Mouse (Mus musculus) embryonic fibroblast, embryonic 13.5 days (primary cell): Measurements from ENCODE around the gene Ly6c1.
"Not testable (repeated sequence)": the region's sequence is repeated elsewhere in the genome, so short reads cannot be mapped to it uniquely, and the experiment has no call there.

ENCODE experiments used
- CTCF ChIP-seq: IDR thresholded peaks from 2 replicates; pipeline ENCODE4 v1.5.1; 2011; ENCODE audit warnings: mild to moderate bottlenecking, control low read depth, low read length, moderate library complexity, borderline replicate concordance; ENCODE audit not compliant: insufficient read depth
- POLR2A ChIP-seq: IDR thresholded peaks from 2 replicates; pipeline ENCODE4 v1.6.1; 2011; ENCODE audit warnings: low read depth, mild to moderate bottlenecking, control low read depth, low read length, moderate library complexity

DNA sequence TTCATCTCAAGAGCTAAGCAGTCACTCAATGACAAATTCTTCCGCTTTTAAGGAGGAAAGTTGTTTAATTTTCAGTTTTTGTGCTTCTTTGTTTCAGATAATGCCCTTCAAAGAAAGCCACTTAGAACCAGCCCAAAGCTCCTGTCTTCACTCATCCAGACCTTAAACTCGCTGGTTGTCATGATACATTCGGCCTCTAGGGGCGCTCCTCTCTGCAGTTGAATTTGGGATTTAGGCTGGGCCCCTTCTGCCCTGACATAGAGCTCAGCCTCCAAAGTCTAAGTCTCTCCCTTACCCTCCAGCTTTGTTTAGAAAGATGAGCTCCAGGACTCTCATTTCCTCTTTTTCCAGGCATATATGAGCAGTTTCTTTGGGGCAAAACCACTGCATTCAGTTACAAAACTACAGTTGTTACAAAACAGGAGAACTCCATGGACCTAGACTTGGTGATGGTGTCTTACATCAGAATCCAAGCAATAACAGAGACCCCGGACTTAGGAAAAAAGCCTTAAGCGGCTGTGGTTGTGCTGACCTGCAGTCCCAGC is 13.5 kb upstream of the Ly6c1 start:
- not testable (repeated sequence) for TF ChIP-seq POLR2A, CTCF
